Mouse (Mus musculus): ENCODE measurements around the gene Piwil1. TPM values are rescaled to one million over a fixed set of nuclear protein-coding genes. Genes with fewer than 3 reads are reported as not detected.
"Not testable (repeated sequence)": the region's sequence is repeated elsewhere in the genome, so short reads cannot be mapped to it uniquely, and the experiment has no call there.

Gene Piwil1
- polyA plus RNA-seq, 1 experiment = not detected

DNA sequence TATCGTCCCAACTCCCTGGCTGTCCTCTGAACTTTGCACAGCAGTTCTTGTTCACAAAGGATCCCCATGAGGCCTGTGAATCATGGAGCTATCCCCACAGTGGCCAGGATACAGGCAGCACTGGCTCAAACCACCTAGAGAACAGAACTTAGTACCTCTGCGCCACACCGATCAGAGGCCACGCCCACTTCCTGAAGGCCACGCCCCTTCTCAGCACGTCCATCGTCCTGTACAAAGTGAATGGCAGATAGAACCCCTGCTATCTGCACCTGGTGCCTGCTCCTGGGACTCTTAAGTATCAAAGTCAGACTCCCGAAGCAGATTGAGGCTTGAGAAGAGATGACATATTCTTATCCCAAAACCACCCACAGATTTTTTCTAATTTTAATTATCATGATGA lies 8.3 kb downstream of the Piwil1 start:
- no peak for DNase-seq (ENCODE audit: low spot score)

DNA sequence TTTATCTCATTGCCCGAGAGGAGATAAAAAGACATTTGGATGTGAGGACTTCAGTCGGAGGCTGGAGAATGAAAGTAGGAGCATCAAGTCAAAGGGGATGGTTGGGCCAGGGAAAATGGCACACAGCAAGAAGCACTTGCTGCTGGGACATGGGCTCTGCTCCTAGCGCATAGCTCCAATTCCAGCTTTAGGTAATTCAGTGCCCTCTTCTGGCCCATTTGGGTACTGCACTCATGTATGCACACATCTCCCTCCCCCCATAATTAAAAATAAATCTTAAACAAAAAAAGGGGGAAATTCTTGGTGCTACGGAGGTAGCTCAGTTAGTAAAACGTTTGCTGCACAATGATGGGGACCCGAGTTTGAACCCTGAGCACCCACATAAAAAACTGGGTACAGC lies 9.5 kb downstream of the Piwil1 start:
- DNase-seq (ENCODE audit: low spot score) = no peak

DNA sequence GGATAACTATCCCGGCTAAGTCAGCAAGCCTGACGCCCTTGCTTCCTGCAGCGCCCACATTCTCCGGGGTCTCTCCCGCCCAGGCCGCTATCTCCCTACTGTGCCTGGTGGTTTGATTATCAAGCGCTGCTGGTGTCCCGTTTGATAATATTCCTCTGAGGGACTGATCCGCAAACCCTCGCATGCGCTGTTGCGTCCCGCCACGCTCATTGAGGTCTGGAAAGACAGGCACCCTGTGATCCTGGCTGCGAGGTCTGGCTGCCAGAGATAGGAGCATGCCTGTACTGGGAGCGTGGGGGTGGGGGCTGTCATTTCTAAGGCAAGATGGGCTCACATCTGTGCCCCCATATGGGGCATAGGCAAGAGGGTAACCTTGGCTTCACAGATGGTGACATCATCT lies 12.8 kb downstream of the Piwil1 start:
- DNase-seq (ENCODE audit: low spot score) = no peak

DNA sequence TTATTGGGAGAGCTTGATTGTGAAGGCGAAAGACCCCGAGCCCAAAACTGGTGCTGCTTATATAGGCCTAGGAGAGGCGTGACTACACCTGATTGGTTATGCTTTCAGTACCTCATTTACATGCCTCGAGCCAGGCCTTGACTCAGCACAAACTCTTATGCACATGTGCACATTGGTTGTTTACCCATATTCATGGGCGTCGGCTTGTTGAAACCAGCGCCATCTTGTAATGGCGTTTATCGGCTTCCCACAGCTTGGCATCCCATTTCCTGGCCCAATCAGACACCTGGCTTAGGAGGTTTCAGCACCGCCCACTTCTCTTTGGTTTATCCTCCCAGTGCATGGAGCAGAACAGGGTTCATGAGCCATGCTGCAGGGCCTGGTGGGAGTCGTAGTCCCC lies 18.1 kb downstream of the Piwil1 start:
- DNase-seq (ENCODE audit: low spot score) = not testable (repeated sequence)

DNA sequence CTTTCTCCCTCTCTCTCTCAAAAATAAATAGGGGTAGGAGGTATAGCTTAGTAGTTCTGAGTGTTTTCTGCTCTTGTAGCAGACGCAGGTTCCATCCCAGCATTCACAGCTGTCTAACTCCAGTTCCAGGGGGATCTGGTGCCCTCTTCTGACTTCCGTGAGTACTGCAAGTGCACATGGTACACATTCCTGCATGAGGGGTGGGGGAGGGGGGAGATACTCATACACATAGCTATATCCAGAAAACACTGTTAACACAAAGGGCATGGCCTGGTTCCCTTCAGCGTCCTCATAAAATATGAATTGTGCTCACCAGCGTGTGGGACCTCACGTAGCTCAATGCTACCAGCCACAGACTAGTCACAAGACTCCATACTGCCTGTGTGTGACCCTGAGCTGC lies 27.0 kb downstream of the Piwil1 start:
- no peak for DNase-seq (ENCODE audit: low spot score)

DNA sequence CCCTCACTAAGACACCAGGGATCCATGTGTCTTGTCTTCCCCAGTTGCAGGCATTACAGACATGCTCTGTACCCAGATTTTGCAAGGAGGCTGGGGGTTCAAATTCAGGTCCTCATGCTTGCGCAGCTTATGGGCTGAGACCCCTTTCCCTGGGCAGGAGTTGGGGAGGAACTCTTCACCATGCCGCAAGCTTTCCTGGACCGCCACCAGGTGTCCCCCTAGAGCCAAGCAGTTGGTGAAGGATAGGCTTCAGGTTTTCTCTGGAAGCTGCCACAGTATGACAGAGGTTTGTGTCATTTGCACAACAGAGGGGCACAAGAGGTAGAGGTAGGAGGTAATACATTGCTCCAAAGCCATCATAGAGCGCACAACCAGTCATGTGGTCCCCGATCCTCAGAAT lies 28.3 kb downstream of the Piwil1 start:
- DNase-seq (ENCODE audit: low spot score) = no peak

DNA sequence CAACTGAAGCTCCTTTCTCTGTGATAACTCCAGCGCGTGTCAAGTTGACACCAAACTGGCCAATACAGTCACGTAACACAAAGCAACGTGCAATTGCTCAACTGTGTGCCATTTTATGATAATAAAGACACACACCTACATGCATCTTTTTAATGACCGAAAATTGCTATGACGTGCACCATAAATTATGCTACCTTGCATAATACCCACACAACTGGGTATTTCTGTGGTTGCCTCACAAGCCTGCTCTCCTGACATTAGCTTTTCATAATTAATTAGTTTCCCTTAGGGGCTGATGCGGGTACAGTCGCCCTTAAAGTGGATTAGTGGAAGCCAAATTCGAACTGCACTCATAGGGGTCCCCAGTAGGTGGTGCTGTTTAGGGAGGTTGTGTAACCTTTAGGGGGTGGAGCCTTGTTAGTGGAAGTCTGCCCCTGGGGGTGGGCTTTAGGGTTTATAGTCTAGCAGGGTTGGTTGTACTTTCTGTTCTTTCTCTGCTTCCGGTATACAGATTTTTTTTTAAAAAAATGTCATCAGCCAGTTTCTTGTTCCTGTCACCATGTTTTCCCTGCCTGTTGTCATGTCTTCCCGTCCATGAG lies 30.2 kb downstream of the Piwil1 start:
- DNase-seq (ENCODE audit: low spot score) = no peak

DNA sequence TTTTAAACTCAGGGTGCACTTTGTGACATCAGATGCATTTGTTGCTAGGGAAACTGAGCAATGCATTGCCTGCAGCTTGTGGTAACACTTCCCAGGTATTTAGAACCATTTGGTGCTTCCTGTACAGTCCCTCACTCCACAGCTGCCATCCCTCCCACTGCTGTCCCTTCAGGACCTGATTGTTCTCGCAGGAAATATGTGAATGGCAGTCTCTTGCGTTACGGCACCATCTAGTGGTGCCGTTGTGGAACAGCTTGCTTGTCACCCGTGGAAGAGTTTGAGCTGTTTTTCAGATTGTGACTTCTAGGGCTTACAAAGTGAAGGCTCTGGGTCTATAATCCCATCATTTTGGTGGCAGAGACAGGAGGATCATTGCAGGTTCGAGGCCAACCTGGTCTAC lies 31.6 kb downstream of the Piwil1 start:
- DNase-seq (ENCODE audit: low spot score) = no peak

DNA sequence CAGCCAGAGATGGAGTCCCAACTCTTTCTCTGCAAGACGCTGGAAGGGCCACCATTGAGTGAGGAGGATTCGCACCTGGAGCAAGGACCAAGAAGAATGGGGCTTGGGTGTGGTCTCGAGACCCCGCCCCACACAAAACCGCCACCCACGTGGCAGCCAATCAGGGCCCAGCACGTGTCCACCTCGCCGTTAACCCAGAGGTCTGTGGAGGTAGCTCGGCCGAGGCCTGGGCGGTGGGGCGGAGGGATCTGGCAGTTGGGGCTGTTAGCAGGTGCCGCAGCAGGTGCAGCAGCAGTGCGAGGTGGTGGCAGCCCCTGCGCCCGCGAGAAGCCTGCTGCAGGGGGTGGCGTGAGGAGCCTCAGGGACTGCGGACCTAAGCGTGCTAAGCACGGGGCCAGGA lies 33.6 kb downstream of the Piwil1 start:
- DNase-seq (ENCODE audit: low spot score) = no peak

DNA sequence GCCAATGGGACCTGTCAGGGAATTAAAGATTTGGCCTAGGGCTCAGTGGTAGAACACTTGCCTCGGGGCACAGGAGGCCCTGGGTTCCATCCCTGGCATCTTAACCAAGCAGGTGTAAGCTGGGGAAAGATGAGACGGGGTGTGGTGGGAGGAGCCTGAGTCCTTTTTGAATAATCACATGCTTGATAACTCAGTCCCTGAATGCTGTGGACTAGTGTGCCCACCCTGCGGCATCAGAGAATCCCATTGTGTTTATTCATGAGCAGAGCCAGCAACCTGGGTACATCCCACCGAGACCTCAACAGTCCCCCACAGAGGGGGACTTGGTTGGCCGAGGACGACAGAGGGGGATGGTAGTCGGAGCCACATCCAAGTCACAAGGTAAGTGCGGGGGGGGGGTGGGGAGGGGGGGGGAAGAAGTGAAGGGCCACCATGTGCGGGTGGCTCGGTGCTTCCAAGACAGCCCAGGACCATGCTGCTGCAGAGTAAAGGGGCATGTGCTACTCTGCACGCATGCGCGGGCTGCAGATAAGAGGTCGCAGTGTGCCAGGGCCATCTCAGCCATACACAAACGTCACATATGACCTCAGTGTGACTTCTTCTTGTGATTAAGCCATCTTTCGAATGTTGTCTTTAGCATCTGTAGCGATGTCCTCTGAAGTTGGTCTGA lies 37.0 kb downstream of the Piwil1 start:
- no peak for DNase-seq (ENCODE audit: low spot score)

DNA sequence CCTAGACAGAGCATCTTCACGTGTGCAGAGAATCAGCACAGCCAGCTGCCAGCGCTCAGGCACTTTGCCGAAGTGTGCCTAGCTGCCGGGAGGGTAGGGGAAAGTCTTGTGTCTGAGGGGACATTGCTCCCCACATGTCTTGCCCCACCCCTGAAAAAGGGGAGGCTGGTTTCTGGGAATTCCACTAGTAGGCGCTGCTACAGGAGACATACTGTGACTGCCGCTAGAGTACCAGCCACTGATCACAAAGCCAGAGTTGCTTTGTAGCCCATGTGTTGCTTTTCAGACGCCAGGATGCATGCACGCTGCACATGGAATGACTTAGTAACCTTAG lies 37.5 kb downstream of the Piwil1 start:
- no peak for DNase-seq (ENCODE audit: low spot score)

DNA sequence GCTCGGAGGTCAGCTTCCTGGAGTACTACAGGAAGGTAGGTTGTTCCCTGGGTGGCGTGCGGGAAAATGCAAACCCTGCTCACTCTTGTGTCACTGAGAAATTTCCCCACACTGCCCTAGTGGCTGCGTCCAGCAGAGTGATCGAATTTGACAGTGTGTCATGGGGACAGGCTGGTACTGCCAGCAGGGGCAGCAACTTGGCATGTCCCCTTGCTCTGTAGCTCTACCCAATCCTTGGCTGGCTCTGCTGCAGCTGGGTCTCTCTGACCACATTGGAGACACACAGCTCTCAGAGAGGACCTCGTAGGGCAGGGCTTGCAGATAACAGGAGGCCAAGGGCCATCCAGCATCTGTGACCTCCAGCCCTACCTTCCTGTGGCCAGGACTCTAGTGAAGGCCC lies 42.0 kb downstream of the Piwil1 start:
- DNase-seq (ENCODE audit: low spot score) = no peak

DNA sequence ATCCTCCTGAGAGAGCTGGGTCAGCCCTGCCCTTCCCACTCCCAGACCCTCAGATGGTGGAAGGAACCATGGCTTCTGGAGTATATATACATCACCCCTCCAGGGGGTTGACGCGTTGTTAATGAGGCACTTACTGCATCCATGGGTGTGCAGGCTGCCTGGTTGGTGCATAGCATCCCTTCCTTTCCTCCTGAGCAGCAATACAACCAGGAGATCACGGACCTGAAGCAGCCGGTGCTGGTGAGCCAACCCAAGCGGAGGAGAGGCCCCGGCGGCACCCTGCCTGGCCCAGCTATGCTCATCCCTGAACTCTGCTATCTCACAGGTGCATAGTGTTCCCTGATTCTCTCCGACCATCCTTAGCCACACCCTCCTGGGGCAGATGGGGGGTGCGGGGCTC lies 42.9 kb downstream of the Piwil1 start:
- no peak for DNase-seq (ENCODE audit: low spot score)

DNA sequence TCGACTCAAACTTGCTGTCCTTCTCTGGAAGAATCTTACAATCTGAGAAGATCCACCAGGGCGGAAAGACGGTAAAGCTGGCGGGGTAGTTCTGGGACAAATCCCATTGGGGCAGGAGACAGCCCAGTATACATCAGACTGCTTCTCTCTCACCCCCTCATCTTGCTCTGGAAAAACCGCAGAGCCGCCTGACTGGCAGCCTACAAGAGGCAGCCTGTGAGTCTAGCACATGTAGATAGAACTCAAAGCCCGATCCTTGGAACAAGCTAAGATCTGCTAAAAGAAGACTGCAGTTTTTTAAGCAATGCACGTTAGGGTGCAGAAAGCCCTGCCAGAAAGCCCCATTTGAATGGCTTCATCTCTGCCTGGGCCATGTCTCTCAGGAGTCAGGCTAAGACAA lies 43.9 kb downstream of the Piwil1 start:
- DNase-seq (ENCODE audit: low spot score) = no peak

DNA sequence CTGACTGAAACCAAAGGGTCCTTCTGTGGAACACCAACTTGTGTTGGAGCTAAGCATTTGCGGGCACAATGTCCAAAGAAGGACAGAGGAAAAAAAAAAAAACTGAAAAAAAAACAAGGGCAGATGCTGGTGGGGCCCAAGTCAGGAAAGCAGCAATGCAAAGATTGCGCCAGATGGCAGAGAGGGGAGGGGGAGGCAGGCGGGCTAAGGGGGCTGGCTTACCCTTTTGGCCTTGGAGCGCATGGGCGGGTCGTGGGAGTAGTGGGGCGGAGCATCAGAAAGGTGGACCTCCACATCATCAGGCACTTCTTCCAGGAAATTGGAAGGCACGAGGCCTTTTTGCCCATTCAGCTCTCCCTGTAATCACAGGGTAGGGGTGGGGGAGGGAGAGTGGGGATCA lies 58.8 kb downstream of the Piwil1 start:
- no peak for DNase-seq (ENCODE audit: low spot score)

DNA sequence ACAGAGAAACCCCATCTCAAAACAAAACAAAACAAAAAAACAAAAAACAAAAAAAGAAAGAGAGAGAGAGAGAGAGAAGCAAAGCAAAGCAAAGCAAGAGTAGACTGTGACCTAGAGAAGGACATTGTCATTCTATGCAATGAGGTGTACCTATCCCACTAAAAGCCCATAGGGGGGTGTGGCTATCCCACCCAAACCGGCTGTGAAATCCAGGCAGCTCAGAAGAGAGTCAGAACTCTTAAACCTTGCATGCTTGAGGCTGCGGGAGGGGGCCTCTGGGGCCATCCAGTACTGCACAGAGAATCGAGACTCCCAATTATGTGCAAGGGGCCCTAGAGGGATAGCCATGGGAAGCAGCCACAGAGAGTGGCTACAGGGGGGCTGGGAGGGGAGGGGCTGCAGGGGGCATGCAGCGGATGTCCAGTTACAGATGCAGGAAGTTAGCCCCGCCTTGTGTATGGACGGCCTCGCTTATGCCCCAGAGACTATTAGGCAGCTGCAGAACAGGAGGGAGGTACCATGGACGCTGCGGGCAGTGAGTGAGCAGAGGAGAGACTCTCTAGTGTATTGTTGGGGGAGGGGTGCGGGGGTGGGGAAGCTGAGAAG lies 66.8 kb downstream of the Piwil1 start:
- DNase-seq (ENCODE audit: low spot score) = no peak

DNA sequence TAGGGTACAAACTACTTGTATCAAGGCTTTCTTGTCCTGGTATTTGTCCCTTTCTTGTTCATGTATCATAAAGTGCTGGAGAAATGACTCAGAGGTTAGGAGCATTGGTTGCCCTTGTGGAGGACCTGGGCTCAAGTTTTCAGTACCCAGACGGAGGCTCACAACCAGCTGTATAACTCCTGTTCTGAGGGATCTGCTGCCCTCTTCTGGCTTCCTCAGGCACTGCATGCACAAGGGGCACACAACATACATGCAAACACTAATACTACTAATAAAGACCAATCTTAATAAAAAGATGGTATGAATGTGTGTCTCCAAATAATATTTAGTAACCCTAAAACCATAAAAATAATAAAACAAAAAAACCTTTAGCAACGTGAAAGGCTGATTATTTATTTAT lies 74.1 kb downstream of the Piwil1 start:
- DNase-seq (ENCODE audit: low spot score) = no peak

DNA sequence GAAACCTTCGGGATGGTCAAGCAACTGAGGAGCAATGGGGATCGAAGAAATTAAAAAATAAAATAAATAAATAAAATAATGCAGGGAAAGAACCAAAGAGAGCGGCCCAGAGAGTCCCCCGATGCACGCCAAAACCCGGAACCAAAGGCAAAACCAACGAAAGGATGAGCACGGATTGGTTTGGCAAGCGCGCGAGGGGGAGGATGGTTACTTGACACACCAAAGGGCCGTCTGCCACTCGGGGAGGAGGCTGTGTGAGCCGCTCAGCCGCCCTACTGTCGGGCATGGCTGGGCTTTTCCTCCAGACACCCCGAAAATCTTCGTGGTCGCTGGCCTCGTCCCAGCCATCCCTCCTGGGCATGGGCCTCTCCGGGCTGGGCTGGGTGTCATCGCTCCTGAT lies 79.3 kb downstream of the Piwil1 start:
- no peak for DNase-seq (ENCODE audit: low spot score)

DNA sequence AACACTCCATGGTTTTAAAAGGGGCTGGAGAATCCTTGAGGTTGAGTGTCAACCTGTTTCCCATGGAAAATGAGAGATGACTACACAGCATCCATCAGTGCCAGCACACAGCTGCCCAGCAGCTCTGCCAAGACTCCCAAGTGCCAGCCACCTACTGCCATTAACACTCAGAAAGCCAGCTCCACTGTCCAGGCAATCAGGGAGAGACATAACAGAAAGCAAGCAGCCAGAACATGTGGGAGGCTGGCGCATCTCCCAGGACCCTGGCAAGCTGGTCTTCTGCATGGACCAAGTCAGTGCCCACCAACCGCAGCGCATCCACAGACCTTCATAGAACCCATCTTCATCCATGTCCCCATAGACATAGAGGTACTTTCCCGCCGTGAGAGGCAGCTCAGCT lies 98.3 kb downstream of the Piwil1 start:
- DNase-seq (ENCODE audit: low spot score) = no peak

Other genes with a start within 250 kb of the Piwil1 start
- 2.0 and 2.6 TPM in 2 replicates for gene Fzd10, start 101.7 kb upstream of the Piwil1 start, polyA plus RNA-seq (2012; rRNA removed)